Mouse (Mus musculus) kidney, embryonic 15.5 days (tissue): ENCODE measurements around the gene Gimap9. TPM values are rescaled to one million over a fixed set of nuclear protein-coding genes. Genes with fewer than 3 reads are reported as not detected.
A peak's percentile ranks its signal among the peaks of the same experiment; 100 is the strongest.

ENCODE experiments used
- ATAC-seq: fragments of 200-750 bp; cut with Nextera tagmentation; replicated peaks from 2 replicates; pipeline ENCODE4 v1.8.0; 2017; ENCODE audit warnings: moderate TSS enrichment; ENCODE audit not compliant: low FRiP score
- H3K27ac ChIP-seq: fragments of 300-500 bp; sonication (generic); 2 replicates; pipeline ENCODE4 v1.5.1; 2015; ENCODE audit warnings: mild to moderate bottlenecking, inconsistent platforms
- H3K27me3 ChIP-seq: fragments of 300-500 bp; sonication (generic); 2 replicates; pipeline ENCODE4 v1.6.1; 2015; ENCODE audit warnings: inconsistent platforms
- H3K36me3 ChIP-seq: fragments of 300-500 bp; sonication (generic); 2 replicates; pipeline ENCODE4 v1.6.1; 2015; ENCODE audit warnings: inconsistent platforms
- H3K4me1 ChIP-seq: fragments of 300-500 bp; sonication (generic); 2 replicates; pipeline ENCODE4 v1.6.1; 2015; ENCODE audit warnings: inconsistent platforms
- H3K4me2 ChIP-seq: fragments of 300-500 bp; sonication (generic); 2 replicates; pipeline ENCODE4 v1.6.1; 2015; ENCODE audit warnings: moderate library complexity, mild to moderate bottlenecking, inconsistent platforms
- H3K4me3 ChIP-seq: fragments of 300-500 bp; sonication (generic); replicated peaks from 2 replicates; pipeline ENCODE4 v1.5.1; 2015; ENCODE audit warnings: mild to moderate bottlenecking, inconsistent platforms
- H3K9ac ChIP-seq: fragments of 300-500 bp; sonication (generic); 2 replicates; pipeline ENCODE4 v1.6.1; 2015; ENCODE audit warnings: mild to moderate bottlenecking, inconsistent platforms
- H3K9me3 ChIP-seq: fragments of 300-500 bp; sonication (generic); replicated peaks from 2 replicates; pipeline ENCODE4 v1.6.1; 2016; ENCODE audit warnings: inconsistent platforms
- WGBS: fragments of 180-500 bp; shearing (Covaris S2); methylation state at CpG from one replicate; pipeline ENCODE4 v1.1.7; 2015; ENCODE audit warnings: mixed read lengths; 5-methylcytosine and 5-hydroxymethylcytosine counted together
- polyA plus RNA-seq: library from polyadenylated mRNA; unstranded; fragments of >200 nt; fragmentation: Nextera tagmentation; extraction: Ambion mirVana; gene quantifications from 2 replicates; pipeline ENCODE4 v1.2.1, GENCODE M21; 2015

The Gimap9 gene
- polyA plus RNA-seq, 1 experiment from 2014 or later, result 11.7 TPM

DNA sequence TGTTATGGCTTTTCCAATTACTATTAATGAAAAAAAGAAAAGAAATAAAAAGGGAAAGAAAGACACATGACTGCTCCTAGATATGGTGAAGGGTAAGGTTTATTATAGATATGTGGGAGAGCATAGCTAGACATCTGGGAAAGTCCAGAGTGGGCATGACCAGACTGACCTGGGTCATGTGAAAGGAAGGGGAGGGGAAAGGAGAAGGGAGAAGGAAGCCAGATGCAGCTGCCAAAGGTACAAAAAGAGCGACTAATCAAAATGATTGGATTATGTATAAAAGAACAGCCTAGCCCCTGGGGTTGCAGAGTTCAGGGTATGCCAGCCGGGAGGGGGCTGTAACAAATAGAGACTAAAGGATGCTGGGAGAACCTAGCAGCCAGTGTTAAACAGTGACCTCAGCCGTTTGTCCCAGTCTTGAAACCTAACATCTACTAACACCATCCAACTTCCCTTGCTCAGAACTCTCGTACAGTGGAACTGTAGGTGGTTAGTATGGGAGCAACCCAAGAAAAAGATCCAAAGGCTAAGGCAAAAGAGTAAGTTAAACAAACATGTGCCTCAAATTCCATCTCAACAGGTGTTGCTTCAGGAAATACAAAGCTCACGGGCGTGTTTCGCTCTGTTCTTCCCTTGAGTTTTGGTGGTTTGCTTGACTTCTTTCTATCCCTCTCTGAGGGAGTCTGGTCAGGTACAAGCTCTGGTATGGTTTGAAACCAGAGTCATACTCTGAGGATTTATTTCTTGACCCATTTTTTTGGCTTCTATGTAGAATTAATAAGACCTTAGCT, 22.3 kb downstream of the Gimap9 start:
- no peak overlapping the region for H3K4me3 ChIP-seq
- H3K27me3 ChIP-seq, result no peaks in the 10 kb centered on the region
- H3K9ac ChIP-seq, result no peak overlapping the region
- ATAC-seq, result no peak
- peak overlapping the region; percentile 59; the same call in 1 of the 2 replicates for H3K27ac ChIP-seq
- H3K4me2 ChIP-seq, result no peak overlapping the region
- 0 out of 2 replicates have a peak, but pooled peaks cover 3% of the 10 kb centered on the region for H3K4me1 ChIP-seq
- no peaks in the 10 kb centered on the region; the same call in 1 of the 2 replicates for H3K36me3 ChIP-seq
- 81% methylated on average over 7 of the region's 7 CpGs for WGBS
- H3K9me3 ChIP-seq, result no peaks in the 10 kb centered on the region

DNA sequence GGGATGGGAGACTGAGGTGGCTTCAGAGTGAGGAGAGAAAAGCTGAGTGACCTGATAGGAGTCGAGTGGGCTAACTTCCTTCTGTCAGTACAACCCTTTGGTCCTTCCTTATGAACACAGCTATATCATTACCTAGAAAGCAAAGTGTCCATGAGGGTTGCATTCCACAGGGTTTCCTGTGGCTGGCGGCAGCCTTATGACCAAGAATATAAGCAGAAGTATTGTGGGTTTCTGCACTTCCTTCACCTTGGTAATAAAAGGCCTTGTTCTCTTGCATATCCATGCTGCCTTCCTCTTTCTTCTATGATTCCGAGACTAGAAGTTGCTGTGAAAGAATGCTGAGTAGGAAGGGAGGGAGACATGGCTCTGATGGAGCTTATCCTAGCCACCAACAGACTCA, 23.0 kb downstream of the Gimap9 start:
- Histone ChIP-seq H3K4me3 (no peak overlapping the region), H3K36me3 (no peaks in the 10 kb centered on the region; the same call in 1 of the 2 replicates), H3K27ac (peak overlapping the region; percentile 59), H3K9me3 (no peaks in the 10 kb centered on the region), H3K4me2 (no peak overlapping the region), H3K27me3 (no peaks in the 10 kb centered on the region), H3K4me1 (0 out of 2 replicates have a peak, but pooled peaks cover 3% of the 10 kb centered on the region), H3K9ac (no peak overlapping the region)
- 77% methylated on average over 3 of the region's 3 CpGs for WGBS
- no peak for ATAC-seq

DNA sequence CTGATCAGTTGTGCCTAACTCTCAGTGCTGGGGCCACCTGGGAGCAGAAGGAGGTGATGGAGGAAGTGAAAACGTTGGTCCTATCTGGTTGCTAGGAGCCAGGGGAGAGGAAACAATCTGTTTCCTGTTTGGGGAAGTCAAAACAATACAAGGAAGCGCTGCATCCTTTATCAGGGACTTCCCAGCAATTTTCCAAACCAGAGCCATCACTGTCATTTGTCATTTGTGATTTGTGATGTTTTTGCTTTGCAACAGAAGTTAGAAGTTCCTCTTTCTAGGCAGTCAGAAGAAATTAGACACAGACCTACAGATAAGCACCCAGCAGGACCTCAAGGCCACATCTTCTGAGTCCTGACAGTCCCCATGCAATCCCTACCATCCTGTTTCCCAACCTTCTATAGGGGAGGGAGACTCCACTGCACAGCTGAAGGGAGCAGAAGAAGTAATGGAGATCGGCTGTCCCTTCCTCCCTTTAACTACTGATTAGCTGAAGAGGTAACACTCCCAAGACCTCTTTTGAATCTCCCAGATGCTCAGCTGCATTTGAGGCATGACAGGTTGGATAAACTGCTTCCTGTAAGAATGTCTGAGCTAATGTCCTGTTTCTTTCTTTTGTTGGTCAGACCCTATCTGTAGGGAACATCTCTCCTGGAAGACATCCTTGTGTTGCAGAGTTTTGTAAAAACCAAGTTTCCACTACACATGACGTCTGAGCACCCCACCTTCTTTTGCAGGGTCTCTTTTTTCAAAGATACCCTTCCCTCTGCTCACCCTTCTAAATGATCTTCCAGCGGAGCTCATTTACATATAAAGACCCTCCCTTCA, 24.5 kb downstream of the Gimap9 start:
- ATAC-seq, result peak; percentile 62; the same call in 1 of the 2 replicates
- 41% methylated on average over 5 of the region's 5 CpGs for WGBS
- Histone ChIP-seq H3K9me3 (no peaks in the 10 kb centered on the region), H3K4me3 (no peak overlapping the region), H3K36me3 (no peaks in the 10 kb centered on the region; the same call in 1 of the 2 replicates), H3K4me2 (no peak overlapping the region), H3K9ac (no peak overlapping the region), H3K27ac (peak overlapping the region; percentile 68), H3K4me1 (0 out of 2 replicates have a peak, but pooled peaks cover 3% of the 10 kb centered on the region), H3K27me3 (no peaks in the 10 kb centered on the region)

DNA sequence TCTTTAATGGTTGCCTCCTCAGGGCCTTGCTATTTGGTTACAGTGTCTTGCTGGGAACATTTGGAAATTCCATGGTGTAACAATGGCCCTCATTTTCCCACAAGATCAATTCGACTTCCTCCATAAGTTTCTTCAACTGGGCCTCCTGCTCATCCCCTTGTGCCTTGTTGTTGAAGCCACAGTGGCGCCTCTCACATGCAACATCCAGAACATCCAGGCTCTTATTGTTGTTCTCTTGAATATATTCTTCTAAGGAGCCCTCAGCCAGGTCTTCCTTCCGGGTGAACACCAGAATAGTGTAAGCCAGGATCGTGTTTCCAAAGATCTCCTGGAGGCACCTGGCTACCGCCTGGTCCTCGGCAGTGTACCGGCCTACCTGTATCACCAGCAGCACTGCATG, 26.2 kb downstream of the Gimap9 start:
- H3K4me2 ChIP-seq, result no peak overlapping the region
- H3K9ac ChIP-seq, result no peak overlapping the region
- no peak for ATAC-seq
- H3K36me3 ChIP-seq, result no peaks in the 10 kb centered on the region; the same call in 1 of the 2 replicates
- H3K9me3 ChIP-seq, result no peaks in the 10 kb centered on the region
- no peak overlapping the region for H3K4me3 ChIP-seq
- 0 out of 2 replicates have a peak, but pooled peaks cover 2% of the 10 kb centered on the region for H3K4me1 ChIP-seq
- H3K27ac ChIP-seq, result peak overlapping the region; percentile 61; the same call in 1 of the 2 replicates
- H3K27me3 ChIP-seq, result no peaks in the 10 kb centered on the region
- 87% methylated on average over 7 of the region's 7 CpGs for WGBS

DNA sequence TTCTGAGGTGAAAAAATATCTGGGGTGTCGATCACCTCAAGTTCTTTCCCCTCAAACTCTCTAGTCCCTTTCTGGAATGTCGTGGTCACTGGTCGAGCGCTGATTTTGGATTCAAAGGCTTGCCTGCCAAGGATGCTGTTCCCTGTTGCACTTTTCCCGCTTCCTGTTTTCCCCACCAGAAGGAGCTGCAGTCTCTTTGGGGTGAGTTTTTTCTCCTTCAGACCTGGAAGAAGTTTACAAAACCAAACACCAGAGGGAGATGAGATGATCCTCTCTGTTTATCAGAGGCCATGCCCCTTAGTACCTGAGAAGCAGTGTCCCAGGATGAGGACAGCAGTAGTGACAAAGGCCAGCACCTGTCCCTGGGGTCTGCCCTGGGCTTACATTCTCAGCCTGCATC, 26.7 kb downstream of the Gimap9 start:
- Histone ChIP-seq H3K4me1 (no peaks in the 10 kb centered on the region), H3K4me2 (no peak overlapping the region), H3K27ac (peak overlapping the region; percentile 61; the same call in 1 of the 2 replicates), H3K36me3 (no peaks in the 10 kb centered on the region; the same call in 1 of the 2 replicates), H3K9me3 (no peaks in the 10 kb centered on the region), H3K27me3 (no peaks in the 10 kb centered on the region), H3K4me3 (no peak overlapping the region), H3K9ac (no peak overlapping the region)
- no peak for ATAC-seq
- 71% methylated on average over 5 of the region's 5 CpGs for WGBS

DNA sequence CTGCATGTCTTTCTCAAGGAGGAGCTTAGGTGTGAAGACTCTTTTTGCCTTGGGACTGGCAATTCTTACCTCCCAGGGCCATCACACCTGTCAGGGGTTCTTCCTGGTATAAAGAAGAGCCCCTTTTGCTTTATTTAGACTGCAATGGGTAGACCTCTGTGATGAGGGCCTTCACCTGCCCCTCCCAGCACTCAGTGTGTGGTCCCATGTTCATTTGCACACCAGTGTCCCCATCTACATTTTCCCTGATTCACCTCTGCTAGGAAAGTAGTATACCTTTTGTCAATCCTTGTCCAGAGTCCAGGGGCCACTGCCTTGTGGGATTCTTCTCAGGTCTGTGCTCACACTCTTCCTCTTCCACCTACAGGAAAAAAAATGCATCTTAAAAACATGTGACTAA, 28.2 kb downstream of the Gimap9 start:
- ATAC-seq, result no peak
- H3K4me2 ChIP-seq, result no peak overlapping the region
- H3K4me3 ChIP-seq, result no peak overlapping the region
- H3K36me3 ChIP-seq, result no peaks in the 10 kb centered on the region; the same call in 1 of the 2 replicates
- no peaks in the 10 kb centered on the region for H3K9me3 ChIP-seq
- no peaks in the 10 kb centered on the region for H3K27me3 ChIP-seq
- H3K4me1 ChIP-seq, result no peaks in the 10 kb centered on the region
- H3K9ac ChIP-seq, result no peak overlapping the region
- no peak overlapping the region for H3K27ac ChIP-seq

DNA sequence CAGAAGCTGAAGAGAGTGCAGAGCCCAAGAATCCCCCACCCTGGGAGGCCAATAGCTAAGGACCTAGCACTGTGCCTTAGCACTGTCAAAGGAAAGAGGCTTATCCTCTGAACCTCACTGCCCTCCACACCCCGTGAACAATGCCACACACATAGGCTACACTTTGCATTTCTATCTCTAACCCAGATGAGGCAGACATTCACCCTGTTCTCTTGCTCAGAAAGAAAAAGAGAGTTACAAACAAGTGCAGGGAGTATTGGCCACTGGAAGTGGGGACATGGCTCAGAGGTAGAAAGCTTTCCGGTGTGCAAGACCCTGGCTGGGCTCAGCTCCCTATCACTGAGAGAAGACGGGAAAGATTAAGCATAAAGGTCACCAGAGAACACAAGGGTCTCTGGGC, 30.2 kb downstream of the Gimap9 start:
- WGBS, result 64% methylated on average over 3 of the region's 3 CpGs
- no peak overlapping the region for H3K9ac ChIP-seq
- no peaks in the 10 kb centered on the region; the same call in 1 of the 2 replicates for H3K36me3 ChIP-seq
- ATAC-seq, result no peak
- no peaks in the 10 kb centered on the region for H3K4me1 ChIP-seq
- no peaks in the 10 kb centered on the region for H3K9me3 ChIP-seq
- H3K4me2 ChIP-seq, result peak overlapping the region; percentile 35
- H3K27me3 ChIP-seq, result no peaks in the 10 kb centered on the region
- peak overlapping the region; percentile 8 for H3K4me3 ChIP-seq
- H3K27ac ChIP-seq, result no peak overlapping the region

DNA sequence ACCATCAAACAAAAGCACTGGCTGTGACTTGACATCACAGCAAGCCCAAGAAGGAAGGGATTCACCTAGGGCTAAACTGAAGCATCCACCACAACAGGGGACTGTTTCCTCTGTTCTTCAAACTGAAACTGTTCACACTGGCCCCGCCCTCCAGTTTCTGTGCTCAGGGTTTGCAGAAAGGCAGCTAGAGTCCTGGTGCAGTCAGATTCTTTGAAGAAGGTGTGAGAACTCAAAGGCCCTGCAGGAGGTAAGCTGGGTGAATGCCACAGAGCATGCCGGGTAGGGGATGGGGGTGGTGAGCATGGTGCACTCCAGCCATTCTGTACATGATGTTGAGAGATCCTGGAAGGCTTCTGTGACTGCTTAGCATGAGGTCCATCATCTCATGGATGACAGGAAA, 42.5 kb downstream of the Gimap9 start, which contains the start of the genes Gm28053 and Gimap7:
Gm28053 (plus strand) TSS at position 153 of the 400 bp plus-strand sequence.
Gimap7 (plus strand) TSS at position 167 of the 400 bp plus-strand sequence.
- no peak for ATAC-seq

DNA sequence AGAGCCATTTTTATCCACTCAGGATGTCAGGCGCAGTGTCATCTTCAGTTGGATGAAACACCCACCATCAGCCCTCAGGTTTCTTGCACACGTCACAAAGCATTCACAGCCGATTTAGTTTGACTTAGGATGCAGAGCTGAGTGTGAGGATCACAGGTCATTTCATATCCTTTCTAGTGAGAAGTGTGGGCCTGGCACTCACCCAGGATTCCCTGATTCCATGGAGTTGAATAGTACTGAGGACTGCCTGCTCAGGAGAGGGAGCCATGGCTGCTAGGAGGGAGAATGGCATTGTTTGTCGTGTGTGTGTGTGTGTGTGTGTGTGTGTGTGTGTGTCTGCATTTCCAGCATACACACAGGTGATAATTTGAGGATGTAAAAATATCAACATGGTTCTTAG, 44.4 kb downstream of the Gimap9 start:
- H3K9me3 ChIP-seq, result no peaks in the 10 kb centered on the region
- H3K4me2 ChIP-seq, result no peak overlapping the region
- H3K4me3 ChIP-seq, result no peak overlapping the region
- 0 out of 2 replicates have a peak, but pooled peaks cover 2% of the 10 kb centered on the region for H3K4me1 ChIP-seq
- no peak for ATAC-seq
- no peak overlapping the region for H3K9ac ChIP-seq
- H3K36me3 ChIP-seq, result no peaks in the 10 kb centered on the region
- WGBS, result 82% methylated on average over 4 of the region's 4 CpGs
- H3K27me3 ChIP-seq, result no peaks in the 10 kb centered on the region
- H3K27ac ChIP-seq, result no peak overlapping the region

More for the DNA sequence above, 42.5 kb downstream of the Gimap9 start, which contains the start of the genes Gm28053 and Gimap7:
- no peaks in the 10 kb centered on the region for H3K36me3 ChIP-seq
- no peak within 1 kb of the TSS for H3K4me2 ChIP-seq
- H3K9me3 ChIP-seq, result no peaks in the 10 kb centered on the region
- WGBS, result 66% methylated on average over 2 of the region's 2 CpGs
- H3K27ac ChIP-seq, result no peak within 1 kb of the TSS
- no peaks in the 10 kb centered on the region for H3K4me1 ChIP-seq
- no peak within 1 kb of the TSS for H3K4me3 ChIP-seq
- no peak within 1 kb of the TSS for H3K9ac ChIP-seq
- no peaks in the 10 kb centered on the region for H3K27me3 ChIP-seq

DNA sequence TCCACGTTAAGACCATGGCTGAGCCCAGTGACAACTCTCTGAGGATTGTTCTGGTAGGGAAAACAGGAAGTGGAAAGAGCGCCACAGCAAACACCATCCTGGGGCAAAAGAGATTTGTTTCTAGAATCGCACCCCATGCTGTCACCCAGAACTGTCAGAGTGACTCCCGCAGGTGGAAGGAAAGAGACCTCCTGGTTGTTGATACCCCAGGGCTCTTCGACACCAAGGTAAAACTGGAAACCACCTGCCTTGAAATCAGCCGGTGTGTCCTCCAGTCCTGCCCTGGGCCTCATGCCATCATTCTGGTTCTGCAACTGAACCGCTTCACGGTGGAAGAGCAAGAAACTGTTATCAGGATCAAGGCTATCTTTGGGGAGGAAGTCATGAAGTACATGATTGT, 47.5 kb downstream of the Gimap9 start:
- H3K36me3 ChIP-seq, result no peaks in the 10 kb centered on the region
- H3K9me3 ChIP-seq, result no peaks in the 10 kb centered on the region
- WGBS, result 79% methylated on average over 8 of the region's 8 CpGs
- no peak overlapping the region for H3K27ac ChIP-seq
- no peak overlapping the region for H3K9ac ChIP-seq
- H3K27me3 ChIP-seq, result no peaks in the 10 kb centered on the region
- ATAC-seq, result no peak
- peaks cover 7% of the 10 kb centered on the region; the same call in 1 of the 2 replicates for H3K4me1 ChIP-seq
- no peak overlapping the region for H3K4me3 ChIP-seq
- no peak overlapping the region for H3K4me2 ChIP-seq

DNA sequence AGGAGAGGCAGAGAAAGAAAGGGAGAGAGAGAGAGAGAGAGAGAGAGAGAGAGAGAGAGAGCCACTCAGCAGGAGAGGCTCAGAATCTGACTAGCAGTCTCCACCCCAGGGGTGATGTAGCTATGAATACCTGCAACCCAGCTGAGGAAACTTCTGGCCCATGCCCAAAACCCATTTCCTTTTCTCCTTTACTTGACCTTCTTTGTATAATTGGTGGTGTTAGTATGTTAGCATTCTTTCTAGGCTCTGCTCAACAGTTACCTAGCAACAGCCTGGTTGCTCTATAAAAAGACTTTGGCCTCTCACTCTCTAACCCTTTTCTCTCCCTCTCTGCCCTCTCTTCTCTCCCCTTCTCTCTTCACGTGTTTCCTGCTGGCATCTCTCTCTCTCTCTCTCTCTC, 49.5 kb downstream of the Gimap9 start:
- H3K9ac ChIP-seq, result no peak overlapping the region
- no peak overlapping the region for H3K4me2 ChIP-seq
- H3K4me1 ChIP-seq, result peaks cover 7% of the 10 kb centered on the region; the same call in 1 of the 2 replicates
- H3K9me3 ChIP-seq, result no peaks in the 10 kb centered on the region
- H3K4me3 ChIP-seq, result no peak overlapping the region
- H3K27ac ChIP-seq, result peak overlapping the region; percentile 51; the same call in 1 of the 2 replicates
- WGBS, result 0% methylated on average over 1 of the region's 1 CpGs
- no peaks in the 10 kb centered on the region for H3K36me3 ChIP-seq
- peak; percentile 79 for ATAC-seq
- H3K27me3 ChIP-seq, result no peaks in the 10 kb centered on the region

DNA sequence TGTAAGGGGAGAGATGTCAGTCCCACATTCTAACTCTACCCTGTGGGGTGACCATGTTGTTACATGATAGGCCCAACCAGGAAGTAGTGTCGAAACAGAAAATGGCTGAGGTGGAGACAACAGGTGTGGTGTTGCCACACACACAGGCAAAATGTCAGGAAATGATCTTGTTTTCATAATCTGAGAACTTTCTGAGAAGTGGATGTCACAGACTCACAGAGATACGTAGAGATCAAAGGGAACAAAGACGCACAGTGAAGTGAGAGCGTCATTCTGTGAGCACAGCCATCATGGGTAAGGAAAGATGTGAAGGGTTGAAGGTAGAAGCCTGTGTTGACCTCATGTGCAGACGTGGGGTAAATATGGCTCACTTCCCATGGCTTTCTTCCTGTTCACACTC, 51.8 kb downstream of the Gimap9 start:
- Histone ChIP-seq H3K36me3 (no peaks in the 10 kb centered on the region), H3K4me2 (no peak overlapping the region), H3K9me3 (no peaks in the 10 kb centered on the region), H3K4me1 (peaks cover 7% of the 10 kb centered on the region; the same call in 1 of the 2 replicates), H3K27me3 (no peaks in the 10 kb centered on the region), H3K27ac (no peak overlapping the region), H3K9ac (no peak overlapping the region), H3K4me3 (no peak overlapping the region)
- WGBS, result 83% methylated on average over 5 of the region's 5 CpGs
- no peak for ATAC-seq
